Mouse (Mus musculus) skeletal muscle tissue, adult 2 months (tissue): ENCODE data around the gene Calm1.
"Not testable (repeated sequence)": the region's sequence is repeated elsewhere in the genome, so short reads cannot be mapped to it uniquely, and the experiment has no call there.

ENCODE experiments used
- DNase-seq: peaks from one replicate; pipeline ENCODE4 v3.0.0-alpha.2; 2012; ENCODE audit warnings: low read depth, low spot score

Calm1 gene

DNA sequence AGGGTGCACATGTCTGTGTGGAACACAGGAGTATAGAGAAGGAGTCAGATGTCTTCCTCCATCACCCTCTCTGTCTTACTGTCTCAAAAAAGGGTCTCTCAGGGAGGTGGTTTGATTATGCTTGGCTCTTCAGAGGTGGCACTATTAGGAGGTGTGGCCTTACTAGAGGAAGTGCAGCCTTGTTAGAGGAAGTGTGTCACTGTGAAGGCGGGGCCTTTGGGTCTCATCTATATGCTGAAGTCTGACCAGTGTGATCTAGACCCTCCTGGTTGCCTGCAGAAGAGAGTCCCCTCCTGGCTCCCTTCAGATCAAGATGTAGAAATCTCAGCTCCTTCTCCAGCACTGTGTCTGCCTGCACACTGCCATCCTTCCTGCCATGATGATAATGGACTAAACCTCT is 5.1 kb upstream of the Calm1 start:
- no peak for DNase-seq

DNA sequence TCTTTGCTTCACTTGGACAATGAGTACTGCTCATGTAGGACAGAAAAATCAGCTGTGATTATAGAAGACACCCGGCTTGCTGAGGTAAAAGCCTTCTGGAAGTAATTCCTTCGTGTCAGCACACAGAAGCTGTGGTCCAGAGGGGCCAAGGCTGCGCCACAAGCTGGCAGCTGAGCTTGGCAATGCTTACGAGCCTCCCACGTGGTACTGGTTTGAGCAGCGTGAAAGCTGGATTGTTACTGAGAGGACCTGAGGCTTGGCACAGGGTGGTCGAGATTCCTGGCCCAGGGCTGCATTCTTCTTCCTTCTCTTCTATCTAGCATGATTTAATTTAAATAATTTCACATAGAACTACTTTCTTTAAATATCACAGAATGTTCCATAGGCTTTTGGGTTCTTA is 2.4 kb upstream of the Calm1 start:
- peak; percentile 69 for DNase-seq

DNA sequence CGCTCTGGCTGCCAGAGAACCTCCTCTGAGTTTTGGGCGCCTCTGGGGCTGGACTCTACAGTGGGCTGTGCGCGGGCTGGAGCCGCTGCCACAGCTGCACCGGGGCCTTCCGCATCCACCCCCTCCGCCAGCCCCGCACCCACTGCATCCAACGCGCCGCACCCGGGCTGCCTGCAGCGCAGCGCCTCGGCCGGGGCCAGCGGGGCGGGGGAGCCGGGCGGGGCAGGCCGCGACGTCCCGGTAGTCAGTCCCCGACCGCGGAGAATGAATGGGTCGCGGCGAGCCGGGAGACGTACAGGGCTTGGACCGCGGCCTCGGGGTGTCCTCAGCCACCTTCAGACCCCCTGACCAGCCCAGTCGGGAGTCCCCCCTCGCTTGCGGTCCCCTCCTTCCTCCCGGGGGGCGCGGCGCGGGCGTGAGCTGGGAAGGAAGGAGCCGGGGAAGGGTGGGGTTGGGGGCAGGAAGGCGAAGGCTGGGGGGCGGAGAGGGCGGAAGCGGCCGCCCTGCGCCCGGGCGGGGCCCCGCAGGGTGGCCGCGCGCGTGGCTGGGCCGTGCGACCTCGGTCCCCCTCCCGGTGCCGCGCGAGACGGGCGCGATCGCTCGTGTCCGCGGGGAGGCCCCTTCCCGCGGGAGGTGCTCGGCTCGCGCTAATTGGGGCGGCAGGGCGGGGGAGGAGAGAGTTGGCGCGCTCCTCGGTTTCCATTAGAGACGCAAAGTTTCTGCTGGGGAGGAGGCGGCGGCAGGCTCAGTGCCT is 833 bp downstream of the Calm1 start:
- DNase-seq = no peak

DNA sequence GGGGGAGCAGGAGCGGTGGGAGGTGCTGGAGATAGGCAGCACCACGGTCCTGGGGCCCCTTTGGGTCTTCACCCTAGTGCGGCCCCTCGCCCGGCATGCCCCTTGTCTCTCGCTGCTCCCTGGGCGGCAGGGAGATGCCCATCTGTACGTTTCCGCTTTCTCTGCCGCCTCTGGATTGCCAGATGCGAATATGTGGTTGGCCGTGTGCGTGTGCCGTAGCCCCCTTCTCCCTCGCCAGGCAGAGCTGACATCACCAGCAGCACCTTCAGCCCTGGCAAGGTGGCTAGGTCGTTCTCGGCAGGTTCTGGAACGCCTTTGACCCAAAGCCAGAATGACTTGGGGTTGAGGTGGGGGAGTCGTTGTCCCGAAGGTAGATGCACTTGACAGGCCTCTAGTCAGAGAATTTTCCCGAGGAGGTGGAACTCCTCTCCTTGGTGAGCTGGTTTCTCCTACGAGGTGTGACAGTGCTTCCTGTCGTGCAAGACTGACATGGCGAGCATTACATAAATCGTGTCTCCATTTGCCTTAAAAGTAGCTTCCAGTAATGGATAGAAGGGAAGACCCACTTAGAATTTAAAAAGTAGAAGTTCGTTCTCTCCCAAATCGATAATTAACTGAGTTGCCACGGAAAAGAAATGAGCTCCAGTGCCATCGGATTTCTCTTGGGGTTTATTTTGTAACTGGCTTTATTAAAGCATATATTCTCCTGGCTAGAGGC is 1.6 kb downstream of the Calm1 start:
- no peak for DNase-seq

DNA sequence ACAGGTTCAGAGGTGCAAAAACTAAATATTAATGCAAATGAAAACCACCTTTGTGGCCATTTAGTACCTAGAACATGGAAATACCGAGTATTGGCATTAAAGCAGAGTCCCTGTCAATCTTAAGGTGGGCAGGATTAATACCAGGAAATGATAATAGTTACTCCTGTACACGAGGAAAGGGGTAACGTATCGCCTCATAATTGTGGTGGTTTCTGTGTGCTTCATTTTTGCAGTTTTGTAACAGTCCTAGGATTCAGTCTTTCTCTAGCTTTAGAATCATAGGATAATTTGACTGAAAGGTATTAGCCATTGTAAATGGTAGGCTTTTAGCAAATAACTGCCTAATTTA is 2.1 kb downstream of the Calm1 start:
- no peak for DNase-seq

DNA sequence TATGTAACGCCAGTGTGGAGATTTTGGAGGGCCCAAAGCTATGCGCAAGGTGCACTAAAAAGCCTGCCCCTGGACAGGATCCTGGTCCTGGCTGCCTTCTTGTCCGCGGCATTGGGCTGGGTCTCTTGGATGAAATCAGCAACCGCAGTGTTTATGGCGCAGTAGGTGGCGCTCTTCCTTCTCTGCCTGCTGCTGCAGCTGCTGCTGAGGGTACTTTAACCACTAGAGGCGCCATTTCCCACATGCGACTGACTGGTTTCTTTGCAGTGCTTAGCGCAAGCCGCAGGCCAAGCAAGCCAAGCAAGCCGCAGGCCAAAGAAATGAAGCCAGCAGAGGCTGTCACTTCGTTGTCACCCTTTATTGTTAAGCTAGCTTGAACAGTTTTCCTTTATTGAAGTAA is 2.6 kb downstream of the Calm1 start:
- DNase-seq = peak; percentile 97

DNA sequence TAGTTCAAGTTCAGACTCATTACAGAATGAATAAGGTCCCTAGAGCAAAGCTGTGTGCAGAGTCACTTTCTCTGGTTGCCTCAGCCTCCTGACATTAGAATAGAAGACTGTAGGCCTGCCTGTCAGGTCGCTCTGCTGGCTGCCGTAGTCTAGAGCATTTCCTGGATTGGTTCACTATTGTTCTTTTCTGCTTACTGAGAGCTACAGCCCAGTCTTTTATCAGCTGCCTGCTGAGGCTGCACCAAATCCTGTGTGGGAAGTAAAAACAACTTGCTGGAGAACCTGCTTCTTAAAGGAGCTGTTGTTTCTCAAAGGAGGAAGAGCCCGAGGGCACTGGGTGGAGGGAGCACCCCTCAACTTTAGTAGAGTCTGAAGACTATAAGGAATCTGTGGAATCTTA is 4.5 kb downstream of the Calm1 start:
- DNase-seq = no peak

DNA sequence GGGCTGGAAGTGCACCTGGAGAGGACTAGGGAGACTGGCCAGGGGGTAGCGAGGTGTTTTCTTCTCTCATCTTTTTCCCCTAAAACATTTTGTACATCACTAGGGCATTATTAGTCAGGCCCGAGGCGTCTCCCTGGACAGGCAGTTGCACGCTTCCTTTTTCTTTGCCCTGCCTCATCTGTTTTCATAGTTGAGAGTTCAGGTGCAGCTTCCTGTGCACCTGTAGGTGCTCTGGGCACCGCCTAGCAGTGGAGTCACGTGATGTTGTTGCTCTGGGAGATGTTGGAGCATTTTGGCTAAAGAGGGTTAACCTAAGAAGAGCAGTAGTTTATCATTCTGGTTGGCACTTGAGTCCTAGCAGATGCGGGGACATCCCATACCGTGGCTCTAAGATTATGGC is 5.9 kb downstream of the Calm1 start:
- DNase-seq = no peak

DNA sequence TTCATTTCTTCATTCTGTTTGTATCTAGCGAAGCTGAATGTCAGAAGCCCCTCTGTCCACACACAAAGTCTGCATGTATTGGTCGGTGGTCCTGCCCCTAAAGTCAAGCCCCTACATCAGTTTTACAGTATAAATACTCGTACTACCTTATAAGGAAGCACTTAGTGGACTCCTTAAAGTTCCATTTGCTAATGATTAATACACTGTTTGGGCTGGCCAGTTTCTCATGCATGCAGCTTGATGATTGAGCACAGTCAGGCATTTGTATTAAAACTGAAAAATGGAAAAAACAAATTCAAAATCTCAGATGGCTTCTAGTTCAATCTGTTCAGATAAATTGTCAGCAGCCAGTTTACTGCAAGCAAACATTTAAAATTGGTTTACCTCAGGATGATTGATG is 7.3 kb downstream of the Calm1 start:
- DNase-seq = no peak

DNA sequence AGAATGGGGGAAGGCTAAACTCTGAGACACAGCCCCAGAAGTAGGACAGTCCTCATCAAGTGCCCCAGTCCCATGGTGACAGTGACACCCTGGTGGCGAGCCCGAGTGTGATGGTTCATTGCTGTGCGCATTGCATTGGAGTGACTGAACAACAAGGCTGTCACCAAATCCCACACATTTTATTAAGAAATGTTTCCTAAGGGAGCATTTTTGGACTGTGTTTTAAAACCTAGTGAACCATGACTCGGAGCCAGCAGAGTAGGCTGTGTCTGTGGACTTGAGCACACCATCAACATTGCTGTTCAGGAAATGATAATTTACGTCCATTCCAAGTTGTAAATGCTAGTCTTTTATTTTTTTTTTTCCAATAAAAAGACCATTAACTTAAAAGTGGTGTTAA is 7.7 kb downstream of the Calm1 start:
- DNase-seq = no peak

DNA sequence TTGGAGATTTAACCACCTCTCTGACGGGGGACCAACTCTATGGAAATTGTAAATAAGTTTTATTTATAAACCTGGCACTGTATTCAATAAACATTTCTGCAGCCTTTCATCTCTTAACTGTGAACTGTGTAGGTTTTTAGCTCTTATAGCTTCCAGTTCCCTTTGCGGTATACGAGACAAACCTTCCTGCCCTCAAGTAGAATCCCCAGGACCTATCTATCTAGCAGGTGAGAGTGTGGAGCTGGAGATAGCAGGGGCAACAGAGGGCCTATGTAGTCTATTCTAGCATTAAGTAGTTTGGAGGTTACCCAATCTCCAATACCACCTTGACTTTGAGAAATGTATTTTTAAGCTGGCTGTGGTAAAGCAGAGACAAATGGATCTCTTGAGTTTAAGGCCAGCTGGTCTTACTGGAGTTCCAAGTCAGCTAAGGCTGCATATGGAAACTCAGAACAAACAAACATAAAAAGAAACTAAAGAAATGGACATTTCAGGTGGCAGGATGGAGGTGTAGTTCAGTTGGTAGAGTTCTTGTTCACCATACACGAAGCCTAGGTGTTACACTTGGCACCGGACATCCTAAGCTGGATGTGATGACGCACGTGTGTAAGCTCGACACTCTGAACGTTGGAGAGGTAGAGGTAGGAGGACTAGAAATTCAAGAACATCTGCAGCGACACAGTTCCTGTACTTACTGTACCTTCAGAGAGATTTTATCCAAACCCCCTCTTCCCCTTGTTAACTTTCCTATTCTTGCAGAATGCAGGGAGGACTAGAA is 10.7 kb downstream of the Calm1 start:
- no peak for DNase-seq

DNA sequence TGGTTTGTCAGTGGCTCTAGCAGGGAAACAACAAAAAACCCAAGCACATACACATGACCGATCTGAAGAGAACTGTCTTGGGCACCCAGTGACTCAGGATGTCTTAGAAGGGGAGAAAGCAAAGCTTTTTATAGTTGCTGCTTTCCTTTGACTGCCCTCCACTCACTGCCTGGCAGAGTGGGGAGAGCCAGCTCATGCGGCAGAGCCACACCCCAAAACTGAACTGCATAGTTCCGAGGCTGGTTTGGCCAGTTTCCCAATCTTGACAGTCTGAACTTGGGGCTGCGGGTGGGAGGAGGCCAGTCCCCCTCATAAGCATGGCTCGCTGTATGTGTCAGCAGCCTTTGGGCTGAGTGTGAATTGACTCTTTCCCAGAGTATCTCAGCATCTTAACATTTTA is 11.7 kb downstream of the Calm1 start:
- no peak for DNase-seq

DNA sequence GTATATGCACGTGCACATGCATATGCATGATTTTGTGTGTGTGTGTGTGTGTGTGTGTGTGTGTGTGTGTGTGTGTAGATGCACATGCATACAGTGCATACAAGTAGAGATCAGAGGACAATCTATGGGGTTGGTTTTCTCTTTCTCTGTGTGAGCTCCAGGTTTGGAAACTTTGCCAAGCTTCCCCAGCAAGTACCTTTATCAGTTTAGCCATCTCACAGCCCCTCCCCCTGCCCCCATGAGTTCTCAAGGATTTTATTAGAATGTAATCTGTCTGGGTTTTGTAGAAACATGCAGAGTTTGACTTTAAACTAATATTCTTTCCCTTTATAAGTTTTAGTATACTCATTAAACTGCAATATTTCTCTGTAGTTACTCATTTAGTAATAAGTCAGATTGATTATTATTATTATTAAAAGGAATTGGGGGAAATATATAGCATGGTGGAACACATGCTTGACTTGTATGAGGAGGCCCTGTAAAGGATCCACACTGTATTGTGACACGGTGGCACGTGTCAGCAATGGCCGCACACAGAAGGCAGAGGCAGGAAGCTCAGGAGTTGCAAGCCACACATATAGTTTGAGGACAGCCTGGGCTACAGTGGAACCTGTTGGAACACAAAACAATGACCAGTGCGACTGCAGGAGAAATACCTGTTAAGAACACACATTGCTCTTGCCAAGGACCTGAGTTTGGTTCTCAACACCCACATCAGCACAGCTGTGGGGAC is 12.4 kb downstream of the Calm1 start:
- DNase-seq = no peak

DNA sequence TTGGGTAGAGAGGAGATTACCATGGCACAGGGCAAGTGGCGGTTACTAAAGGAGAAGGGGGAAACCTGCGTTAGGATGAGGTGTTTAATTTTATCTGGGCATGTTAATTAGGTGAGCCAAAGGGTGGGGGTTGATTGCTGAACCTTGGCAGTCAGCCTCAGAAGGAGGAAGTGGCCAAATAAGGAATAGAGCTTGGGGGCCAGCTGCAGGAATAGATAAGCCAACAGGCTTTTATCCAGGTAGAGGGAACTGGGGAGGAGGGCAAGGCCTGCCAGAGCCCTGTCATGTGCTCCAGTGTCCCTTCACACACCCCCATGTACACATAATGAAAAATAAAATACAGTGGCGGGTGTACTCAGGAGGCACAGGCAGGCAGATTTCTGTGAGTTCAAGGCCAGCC is 13.2 kb downstream of the Calm1 start:
- no peak for DNase-seq

DNA sequence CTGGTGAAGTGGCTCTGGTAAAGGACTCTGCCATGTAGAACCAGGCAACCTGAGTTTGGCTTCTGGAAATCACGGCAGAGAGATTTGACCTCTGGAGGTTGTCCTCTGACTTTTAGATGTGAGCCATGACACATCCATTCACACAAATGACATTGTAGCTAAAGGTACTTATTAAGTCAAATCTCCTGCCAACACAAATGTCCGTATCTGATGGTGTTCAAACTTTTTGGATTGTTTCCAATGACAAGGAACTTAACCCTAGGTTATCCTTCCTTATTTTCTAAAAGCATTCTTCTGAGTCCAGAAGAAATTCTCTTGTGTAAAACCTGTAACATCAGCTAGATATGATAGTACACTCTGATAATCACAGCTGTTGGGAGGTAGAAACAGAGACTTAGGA is 13.9 kb downstream of the Calm1 start:
- no peak for DNase-seq

DNA sequence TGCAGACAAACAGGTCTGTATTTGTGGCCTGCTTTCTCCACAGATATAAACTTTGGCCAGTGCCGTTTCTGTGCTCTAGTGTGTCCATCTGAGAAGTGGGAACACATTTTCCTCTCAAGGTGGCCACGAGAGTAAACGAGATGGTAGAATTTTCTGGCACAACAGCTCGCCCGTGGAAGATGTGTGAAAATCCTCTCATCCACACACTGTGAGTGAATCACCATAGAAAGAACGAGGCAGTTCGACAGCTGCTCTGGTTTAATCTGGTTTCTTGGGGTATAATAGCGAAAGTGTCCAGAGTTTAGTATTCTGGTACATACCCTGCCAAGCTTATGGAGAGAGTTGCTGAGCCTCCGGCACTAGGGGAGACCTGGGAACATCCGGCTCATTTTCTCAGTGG is 14.9 kb downstream of the Calm1 start:
- no peak for DNase-seq

DNA sequence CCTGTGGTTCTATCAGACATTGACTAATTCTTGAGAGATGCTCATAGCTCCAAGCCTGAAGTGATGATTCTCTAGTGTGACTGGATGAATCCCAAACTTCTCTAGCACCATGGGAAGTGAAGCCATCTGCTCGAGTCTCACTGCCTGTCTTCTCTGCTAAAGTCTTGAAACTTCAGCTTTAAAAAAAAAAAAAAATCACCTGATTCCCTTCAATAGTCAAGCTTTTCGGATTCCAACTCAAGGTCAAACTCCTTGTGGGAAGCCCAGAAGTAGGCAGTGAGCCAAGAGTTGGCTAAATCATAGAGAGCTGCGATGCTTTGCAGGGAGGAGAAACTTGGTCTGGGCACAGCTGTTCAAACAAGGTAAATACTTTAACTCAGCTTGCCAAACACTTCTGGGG is 15.5 kb downstream of the Calm1 start:
- no peak for DNase-seq

DNA sequence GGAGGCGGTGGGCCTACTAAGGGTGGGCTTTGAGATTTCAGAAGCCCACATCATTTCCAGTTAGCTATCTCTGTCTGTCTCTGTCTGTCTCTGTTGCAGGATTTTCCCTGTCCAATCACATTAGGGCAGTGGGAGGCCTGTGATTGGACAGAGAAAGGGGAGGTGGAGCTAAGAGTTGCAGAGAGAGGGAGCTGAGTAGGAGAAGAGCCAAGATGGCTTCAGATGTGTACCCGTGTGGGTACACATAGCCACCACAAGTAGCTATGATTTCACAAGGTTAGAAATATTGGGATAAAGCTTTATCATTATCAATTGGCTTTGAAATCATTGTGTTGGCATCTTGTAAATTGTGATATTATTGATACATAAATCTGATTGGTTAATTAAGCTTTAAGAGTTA is 17.9 kb downstream of the Calm1 start:
- DNase-seq = not testable (repeated sequence)

DNA sequence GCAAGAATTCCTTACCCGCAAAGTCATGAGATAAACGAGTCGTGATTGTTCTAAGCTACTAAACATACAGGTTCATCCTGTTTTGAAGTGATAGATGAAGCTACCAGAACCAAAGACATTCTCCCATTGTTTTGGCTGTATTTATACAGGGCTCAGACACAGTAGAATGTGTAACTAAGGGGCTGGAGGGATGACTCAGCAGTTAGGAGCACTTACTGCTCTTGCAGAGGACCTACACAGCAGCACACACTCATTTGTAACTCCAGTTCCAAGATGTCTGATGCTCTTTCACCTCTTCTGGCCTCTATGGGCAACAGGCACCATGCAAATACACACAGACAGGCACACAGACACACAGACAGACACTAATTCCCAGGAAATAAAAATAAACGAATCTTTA is 20.8 kb downstream of the Calm1 start:
- DNase-seq = no peak

DNA sequence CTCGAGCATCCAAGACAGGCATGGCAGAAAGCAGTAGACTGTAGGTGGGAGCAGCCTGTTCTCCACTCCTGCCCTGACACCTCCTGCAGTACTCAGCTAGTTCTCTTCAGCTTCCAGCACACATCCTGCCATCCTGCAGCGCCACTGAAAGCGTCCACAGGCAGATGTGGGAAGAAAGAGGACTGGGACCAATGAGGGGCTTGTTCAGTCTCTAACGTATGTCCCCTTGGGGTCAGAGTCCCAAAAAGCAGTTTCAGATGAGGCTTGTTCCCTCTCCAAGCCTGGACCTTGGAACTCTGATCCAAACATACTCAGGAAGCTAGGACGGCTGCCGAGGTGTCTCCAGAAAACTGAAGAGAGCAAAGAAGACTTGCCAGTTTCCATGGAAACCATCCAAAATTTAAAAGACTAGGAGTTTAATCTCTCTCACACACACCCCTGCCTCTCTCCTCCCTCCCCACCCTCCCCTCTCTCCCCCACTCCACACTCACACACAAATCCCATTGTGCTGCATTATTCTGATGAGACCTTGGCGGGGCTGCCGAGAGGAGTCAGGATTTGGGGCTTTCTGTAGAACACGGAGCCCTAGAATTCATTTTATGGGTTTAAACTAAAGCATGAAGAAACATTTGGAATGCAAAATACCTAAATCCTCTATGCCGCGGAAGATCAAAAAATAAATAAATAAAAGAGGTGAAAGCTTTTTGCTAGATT is 22.5 kb downstream of the Calm1 start:
- DNase-seq = no peak

DNA sequence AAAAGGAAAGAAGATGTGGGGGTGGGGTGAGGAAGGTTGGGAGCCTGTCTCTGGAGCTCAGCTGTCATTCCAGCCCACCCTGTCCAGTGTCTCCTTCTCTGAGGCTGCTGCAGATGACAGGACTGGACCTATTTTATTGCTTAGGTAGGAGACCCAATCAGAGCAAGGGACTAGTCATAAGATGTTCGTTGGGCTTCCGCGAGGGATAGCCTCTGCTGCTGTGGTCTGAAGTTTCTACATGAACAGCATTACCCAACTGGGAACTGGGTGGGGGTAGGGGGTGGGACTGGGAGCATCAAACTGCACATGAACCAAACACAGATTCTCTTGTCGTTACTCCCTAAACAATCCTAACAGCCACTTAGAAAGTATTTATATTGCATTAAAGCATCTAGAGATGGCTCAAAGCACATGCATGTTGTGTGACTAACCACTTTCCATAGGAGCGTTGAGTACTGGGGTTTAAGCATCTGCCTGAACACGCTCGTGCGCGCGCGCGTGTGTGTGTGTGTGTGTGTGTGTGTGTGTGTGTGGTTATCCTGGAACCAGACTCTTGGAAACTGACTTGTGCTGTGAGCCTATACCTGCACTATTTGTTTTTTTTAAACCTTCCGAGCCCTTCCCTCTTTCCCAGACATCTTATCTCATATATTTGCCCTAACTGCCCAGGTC is 23.2 kb downstream of the Calm1 start:
- DNase-seq = no peak
